Mouse (Mus musculus) left cerebral cortex, postnatal 25 days (tissue): ENCODE measurements at regions not wholly inside any gene's neighbourhood (a gene's known extent, or its start where the extent isn't known, plus 50 kb on each side); places are given as distances from the start of the nearest gene placed in this dataset.

Experiments
- DNase-seq, 2 experiments: peaks; one replicate each; pipeline ENCODE4 v3.0.0; 2022; ENCODE audit warnings: low spot score in 2 of 2, mixed read lengths in 1 of 2
- intact Hi-C: fragments of 180-260 bp; cut with DNase I; formaldehyde crosslinking; loops from one replicate; pipeline ENCODE4 v1.15.1; 2025

DNA sequence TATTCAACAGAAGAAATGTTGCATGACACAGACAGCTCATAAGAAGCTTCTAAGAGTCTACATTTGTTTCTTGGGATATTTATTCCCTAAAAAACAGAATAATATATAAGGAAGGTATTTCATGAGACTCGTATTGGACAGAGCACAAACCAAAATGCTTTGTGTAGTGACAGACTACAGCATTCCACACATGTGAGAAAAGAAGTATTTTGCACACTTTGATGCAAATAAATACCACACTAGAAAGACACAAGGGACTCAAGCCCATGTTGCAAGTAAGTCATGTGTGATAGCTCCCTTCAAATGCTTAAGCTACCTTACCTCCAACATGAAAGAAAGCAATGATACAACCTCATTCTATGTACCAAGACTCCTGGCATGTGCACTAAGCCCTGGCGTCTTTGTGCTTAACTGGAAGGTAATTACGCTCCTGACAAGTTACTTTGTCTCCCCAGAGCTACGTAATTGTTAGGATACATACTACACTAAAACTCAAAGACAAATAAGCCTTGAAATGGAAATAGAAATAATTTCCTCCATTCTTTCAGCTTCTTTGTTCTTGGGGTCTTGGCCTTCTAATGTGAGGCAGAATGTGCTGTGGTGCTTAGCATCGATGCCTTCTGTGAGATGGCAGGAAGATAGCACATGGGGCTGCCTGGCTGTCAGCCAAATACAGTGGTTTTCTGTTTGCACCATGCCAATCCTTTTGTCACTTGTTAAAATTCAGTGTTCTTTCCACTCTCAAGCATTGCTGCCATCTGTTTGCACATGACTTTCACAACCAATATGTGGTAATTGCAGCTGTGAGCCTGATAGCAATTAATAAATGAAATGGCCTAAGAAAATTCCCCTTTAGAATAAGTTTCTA lies 1214.4 kb upstream of the Igfbp7 start:
- intact Hi-C loops: no loop called here
- DNase-seq: peak; percentile 1 to 23

DNA sequence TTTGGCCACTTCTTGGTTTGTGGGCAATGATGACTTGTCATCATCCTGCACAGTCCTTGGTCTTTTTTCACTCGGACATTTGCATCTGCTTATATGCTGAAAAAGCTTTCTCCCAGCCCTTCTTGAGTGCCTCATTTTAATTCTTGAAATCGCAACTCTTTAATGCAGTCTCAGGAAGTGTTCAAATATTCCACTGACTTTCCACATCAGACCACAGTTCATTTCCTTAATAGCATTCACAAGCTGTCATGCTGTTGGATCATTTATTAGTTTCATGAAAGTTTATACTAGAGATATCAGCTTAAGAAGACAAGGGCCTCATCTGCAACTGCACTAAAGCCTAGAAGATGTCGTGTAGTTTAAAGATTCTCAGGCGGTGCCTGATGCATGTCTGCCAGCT lies 1200.5 kb upstream of the Igfbp7 start:
- DNase-seq: no peak
- intact Hi-C loops: no loop called here

DNA sequence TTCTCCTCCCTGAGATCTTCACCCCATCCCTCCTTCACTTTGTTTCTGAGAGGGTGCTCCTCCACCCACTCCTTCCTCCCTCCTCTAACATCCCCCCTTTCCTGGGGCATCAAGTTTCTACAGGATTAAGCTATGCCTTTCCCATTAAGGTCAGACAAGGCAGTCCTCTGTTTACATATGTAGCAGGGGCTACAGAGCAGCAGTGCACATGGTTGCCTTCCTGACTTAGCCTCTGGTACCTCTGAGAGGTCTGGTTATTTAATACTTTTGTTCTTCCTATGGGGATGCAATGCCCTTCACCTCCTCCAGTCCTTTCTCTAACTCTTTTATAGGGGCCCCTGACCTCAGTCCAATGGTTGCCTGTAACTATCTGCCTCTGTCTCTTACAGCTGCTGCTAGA lies 1194.8 kb upstream of the Igfbp7 start:
- intact Hi-C loops: no loop called here
- no peak for DNase-seq

DNA sequence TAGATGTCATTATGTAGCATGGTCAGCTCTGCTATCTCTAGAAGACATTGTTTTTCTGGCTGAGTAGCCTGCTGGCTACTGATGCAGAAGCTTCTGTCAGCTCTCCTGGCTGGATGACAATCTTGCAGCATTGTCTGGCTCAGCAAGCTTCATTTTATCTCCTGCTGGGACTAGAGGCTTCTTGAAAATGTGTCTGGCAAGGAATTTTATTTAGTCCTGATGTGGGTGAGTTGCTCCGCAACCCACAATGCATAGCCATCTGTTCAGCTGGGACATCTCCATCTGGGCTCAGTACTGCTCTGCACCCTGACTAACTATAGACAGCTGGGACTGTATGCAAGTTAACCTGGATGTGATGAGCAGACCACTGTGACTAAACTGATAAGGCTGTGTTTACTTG lies 1177.0 kb upstream of the Igfbp7 start:
- intact Hi-C loops: no loop called here

DNA sequence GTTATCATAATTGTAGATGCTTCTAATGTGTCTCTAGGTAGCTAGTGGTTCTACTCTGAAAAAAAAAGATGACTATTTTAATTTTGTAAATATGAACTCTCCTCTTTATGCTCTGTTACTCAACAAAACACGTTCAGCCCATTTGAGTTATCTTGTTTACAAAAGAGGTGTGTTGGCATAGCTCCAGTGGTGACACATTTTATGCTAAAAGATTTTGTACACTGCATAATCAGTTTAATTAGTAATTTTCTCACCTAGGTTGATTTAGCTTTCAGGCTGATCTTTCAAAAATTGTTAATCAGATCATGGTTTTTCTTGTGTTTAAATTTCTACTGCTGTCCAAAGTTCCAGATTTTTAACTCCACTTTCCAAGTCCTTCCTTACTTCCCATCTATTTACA lies 1149.1 kb upstream of the Igfbp7 start:
- intact Hi-C loops: no loop called here
- no peak for DNase-seq

More for the DNA sequence above, 1177.0 kb upstream of the Igfbp7 start:
- peak; percentile 72 to 97 for DNase-seq

DNA sequence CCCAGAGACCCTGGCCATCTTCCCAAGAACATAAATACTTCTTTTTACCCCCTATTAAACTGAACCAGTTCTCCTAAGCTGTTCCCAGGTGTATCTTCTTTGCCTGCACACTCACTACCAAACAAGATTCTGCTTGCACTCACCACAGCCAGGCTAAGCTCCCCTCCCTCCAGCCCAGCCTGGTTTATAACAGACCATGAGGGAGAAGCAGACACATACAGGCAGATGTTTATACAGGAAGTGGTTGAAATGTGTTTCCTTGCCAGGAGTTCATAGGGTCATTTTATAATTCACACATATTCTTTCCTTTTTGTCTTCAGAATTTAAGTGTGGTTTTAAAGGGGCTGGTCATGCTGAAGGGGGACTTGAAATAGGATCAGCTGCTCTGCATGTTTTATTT lies 1127.5 kb upstream of the Igfbp7 start:
- intact Hi-C loops: no loop called here
- no peak for DNase-seq
